Mouse (Mus musculus): Measurements from ENCODE around the gene Mpz.

DNA sequence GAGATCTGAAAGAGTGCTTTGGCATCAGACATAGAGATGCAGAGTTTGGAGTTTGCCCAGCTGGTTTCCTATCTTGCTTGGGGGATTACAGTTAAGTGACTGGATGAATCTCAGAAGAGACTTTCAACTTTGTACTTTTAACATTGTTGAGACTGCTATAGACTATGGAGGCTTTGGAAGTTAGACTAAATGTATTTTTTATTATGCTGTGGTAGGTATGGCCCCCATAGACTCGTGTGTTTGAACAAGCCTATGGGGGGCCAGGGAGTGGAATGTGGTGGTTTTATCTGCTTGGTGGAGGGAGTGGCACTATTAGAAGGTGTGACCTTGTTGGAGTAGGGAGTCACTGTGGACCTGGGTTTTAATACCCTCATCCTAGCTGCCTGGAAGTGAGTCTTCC is 49.0 kb downstream of the Mpz start:
- no peak for TF ChIP-seq ZC3H11A (IDR thresholded peaks at IDR 0.05; ENCODE audit: borderline replicate concordance, low read depth, low read length)
- no peak for TF ChIP-seq CHD2 (IDR thresholded peaks at IDR 0.05; ENCODE audit: low read depth, low read length)
- no peak for TF ChIP-seq ZNF384 (IDR thresholded peaks at IDR 0.05; ENCODE audit: low read depth, low read length)
